ENCODE assay signal across 28 mouse cellular contexts in genomic region chr2:164673987-164674386, GRCm38 (mm10). TPM values are rescaled to one million over a fixed set of nuclear protein-coding genes. Genes with fewer than 3 reads are reported as not detected.
DNase-seq lines count a peak whose midpoint lies in the region; ATAC-seq lines count a peak whose summit lies in the region.
"Had no signal": no experiment of that assay in that cellular context is flagged by ENCODE, and none has a peak within 500 bp of the region (broad histone marks: within the 10 kb centered on the region; RNA-seq: fewer than 3 reads in every experiment).

Wfdc11 (minus strand) TSS chr2:164674087.

- no peaks in the 10 kb centered on the region for H3K4me1 ChIP-seq in forebrain, embryonic 11.5 days (replicated peaks; ENCODE audit: control insufficient read depth, insufficient read depth, low read length)
- no peaks in the 10 kb centered on the region for H3K4me1 ChIP-seq in forebrain, embryonic 14.5 days (ENCODE audit: control insufficient read depth, insufficient read depth, low read length)

- no peak for ATAC-seq in forebrain, embryonic 11.5 days (replicated peaks; ENCODE audit: low FRiP score)
- no peak for ATAC-seq in forebrain, embryonic 14.5 days
- ATAC-seq: activated CD4-positive, CD25-positive, alpha-beta regulatory T cell, adult 4 months; forebrain, embryonic 15.5 days; hindbrain, postnatal 0 days; inflammation-experienced regulatory T-cells, adult 6 months had no signal

- H3K9ac ChIP-seq in forebrain, embryonic 11.5 days (ENCODE audit: low read length) = no peak within 1 kb of the TSS
- no peak within 1 kb of the TSS for H3K9ac ChIP-seq in forebrain, embryonic 14.5 days (ENCODE audit: low read length)
- H3K9ac ChIP-seq: forebrain, embryonic 15.5 days; heart, embryonic 13.5 days; hindbrain, embryonic 14.5 days had no signal

- H3K27me3 ChIP-seq in forebrain, embryonic 11.5 days (ENCODE audit: control insufficient read depth, insufficient read depth, low read length) = no peaks in the 10 kb centered on the region
- no peaks in the 10 kb centered on the region for H3K27me3 ChIP-seq in forebrain, embryonic 14.5 days (replicated peaks; ENCODE audit: control insufficient read depth, insufficient read depth, low read length)
- H3K27me3 ChIP-seq: forebrain, embryonic 15.5 days had no signal

- H3K36me3 ChIP-seq in forebrain, embryonic 11.5 days (ENCODE audit: control insufficient read depth, insufficient read depth, low read length) = no peaks in the 10 kb centered on the region
- H3K36me3 ChIP-seq in forebrain, embryonic 14.5 days (ENCODE audit: control insufficient read depth, insufficient read depth, low read length) = no peaks in the 10 kb centered on the region
- H3K36me3 ChIP-seq: forebrain, embryonic 10.5 days; forebrain, embryonic 15.5 days; heart, embryonic 10.5 days; heart, embryonic 13.5 days had no signal

- 86% methylated on average over 7 of the region's 7 CpGs for WGBS in forebrain, embryonic 11.5 days
- 79% methylated on average over 7 of the region's 7 CpGs for WGBS in forebrain, embryonic 14.5 days

- H3K4me3 ChIP-seq in forebrain, embryonic 11.5 days (ENCODE audit: low read depth, low read length) = no peak within 1 kb of the TSS
- no peak within 1 kb of the TSS for H3K4me3 ChIP-seq in forebrain, embryonic 14.5 days (ENCODE audit: low read depth, low read length)
- H3K4me3 ChIP-seq: forebrain, embryonic 10.5 days; forebrain, embryonic 15.5 days; gastrocnemius, adult 2 months; heart, adult 2 months; heart, embryonic 10.5 days; heart, embryonic 13.5 days had no signal

- DNase-seq in forebrain, embryonic 11.5 days (ENCODE audit: low spot score) = peak; percentile 21
- DNase-seq in forebrain, embryonic 14.5 days (ENCODE audit: low spot score) = no peak
- DNase-seq in right cerebral cortex, adult 18-20 months = peak; percentile 14
- DNase-seq in right cerebral cortex, postnatal 4 days = no peak
- DNase-seq in urinary bladder, postnatal 14 days (ENCODE audit: low spot score) = peak; percentile 30
- no peak for DNase-seq in urinary bladder, postnatal 10 days (ENCODE audit: low spot score)
- DNase-seq: adrenal gland, adult 8-10 months; adrenal gland, postnatal 25 days; cerebellum, adult 18-20 months; cerebellum, adult 9-10 months; cerebellum, postnatal 14 days; gastrocnemius, adult 2 months; gastrocnemius, postnatal 14 days; heart, adult 2 months; heart, postnatal 14 days; heart, postnatal 4 days had no signal

- no peak within 1 kb of the TSS for H3K27ac ChIP-seq in forebrain, embryonic 11.5 days (ENCODE audit: low read depth, low read length)
- no peak within 1 kb of the TSS for H3K27ac ChIP-seq in forebrain, embryonic 14.5 days (ENCODE audit: low read depth, low read length)
- H3K27ac ChIP-seq: forebrain, embryonic 10.5 days; forebrain, embryonic 15.5 days; gastrocnemius, adult 2 months; heart, adult 2 months; heart, embryonic 10.5 days; heart, embryonic 13.5 days; hindbrain, embryonic 14.5 days; hindbrain, postnatal 0 days had no signal

- H3K9me3 ChIP-seq in forebrain, embryonic 11.5 days (ENCODE audit: control insufficient read depth, low read length) = no peaks in the 10 kb centered on the region
- H3K9me3 ChIP-seq in forebrain, embryonic 14.5 days (replicated peaks; ENCODE audit: control insufficient read depth, low read length) = no peaks in the 10 kb centered on the region
- H3K9me3 ChIP-seq: forebrain, embryonic 10.5 days; forebrain, embryonic 15.5 days; heart, embryonic 10.5 days; heart, embryonic 13.5 days had no signal

- H3K4me2 ChIP-seq in forebrain, embryonic 11.5 days (ENCODE audit: low read depth, low read length, severe bottlenecking) = no peak within 1 kb of the TSS
- no peak within 1 kb of the TSS for H3K4me2 ChIP-seq in forebrain, embryonic 14.5 days (ENCODE audit: low read length)
- H3K4me2 ChIP-seq: forebrain, embryonic 15.5 days; heart, embryonic 13.5 days; hindbrain, embryonic 14.5 days had no signal

RNA-seq across cellular contexts. Expression of gene Wfdc11, which starts in this region (rescaled TPM):
- polyA plus RNA-seq in forebrain, embryonic 11.5 days (2014; fragmentation: Nextera tagmentation; extraction: Ambion mirVana) = not detected in 2 replicates
- polyA plus RNA-seq in forebrain, embryonic 14.5 days (2014; fragmentation: Nextera tagmentation; extraction: Ambion mirVana) = not detected in 2 replicates
- polyA plus RNA-seq: activated CD4-positive, CD25-positive, alpha-beta regulatory T cell, adult 4 months; embryonic facial prominence, embryonic 11.5 days; embryonic facial prominence, embryonic 14.5 days; forebrain, embryonic 10.5 days; forebrain, embryonic 15.5 days; heart, adult 2 months; heart, embryonic 10.5 days; heart, embryonic 13.5 days; heart, embryonic 16.5 days; hindbrain, embryonic 11.5 days; hindbrain, embryonic 14.5 days; hindbrain, postnatal 0 days; inflammation-experienced regulatory T-cells, adult 6 months had no signal

Comparison
In these comparisons a context has a peak if more than half of its experiments do, and no peak if none do; other contexts are left out.
1. DNase-seq: peak in right cerebral cortex, adult 18-20 months (single experiment) and urinary bladder, postnatal 14 days (single experiment); none in forebrain, embryonic 14.5 days (single experiment), right cerebral cortex, postnatal 4 days (single experiment) and urinary bladder, postnatal 10 days (single experiment).
2. Peak in DNase-seq in forebrain, embryonic 11.5 days; RNA of the gene not detected or under 1 TPM.